Mouse (Mus musculus) intestine, embryonic 14.5 days (tissue): ENCODE data around the gene Zbtb8os. TPM values are rescaled to one million over a fixed set of nuclear protein-coding genes. Genes with fewer than 3 reads are reported as not detected.
A peak's percentile ranks its signal among the peaks of the same experiment; 100 is the strongest.

Experiments
- ATAC-seq: fragments of 200-750 bp; cut with Nextera tagmentation; replicated peaks from 2 replicates; pipeline ENCODE4 v1.8.0; 2017; ENCODE audit warnings: low read depth, moderate number of reproducible peaks, moderate TSS enrichment, moderate library complexity; ENCODE audit not compliant: low FRiP score, low TSS enrichment
- DNase-seq: peaks from one replicate; pipeline ENCODE4 v3.0.0-alpha.2; 2018; ENCODE audit warnings: low spot score
- H3K27ac ChIP-seq: fragments of 300-500 bp; sonication (generic); 2 replicates; pipeline ENCODE4 v1.5.1; 2014; ENCODE audit warnings: low read depth, mild to moderate bottlenecking, control low read depth
- H3K27me3 ChIP-seq: fragments of 300-500 bp; sonication (generic); replicated peaks from 2 replicates; pipeline ENCODE4 v1.6.1; 2014; ENCODE audit warnings: low read length, control low read depth; ENCODE audit not compliant: control insufficient read depth, insufficient read depth
- H3K36me3 ChIP-seq: fragments of 300-500 bp; sonication (generic); 2 replicates; pipeline ENCODE4 v1.6.1; 2014; ENCODE audit warnings: low read length, control low read depth; ENCODE audit not compliant: control insufficient read depth, insufficient read depth
- H3K4me1 ChIP-seq: fragments of 300-500 bp; sonication (generic); replicated peaks from 2 replicates; pipeline ENCODE4 v1.6.1; 2014; ENCODE audit warnings: low read length, control low read depth, mixed read lengths; ENCODE audit not compliant: control insufficient read depth, insufficient read depth
- H3K4me2 ChIP-seq: fragments of 300-500 bp; sonication (generic); 2 replicates; pipeline ENCODE4 v1.6.1; 2014; ENCODE audit warnings: low read length
- H3K4me3 ChIP-seq: fragments of 300-500 bp; sonication (generic); 2 replicates; pipeline ENCODE4 v1.5.1; 2014; ENCODE audit warnings: low read depth, low read length, control low read depth, mixed read lengths
- H3K9ac ChIP-seq: fragments of 300-500 bp; sonication (generic); 2 replicates; pipeline ENCODE4 v1.6.1; 2014; ENCODE audit warnings: mild to moderate bottlenecking, low read length
- H3K9me3 ChIP-seq: fragments of 300-500 bp; sonication (generic); 2 replicates; pipeline ENCODE4 v1.6.1; 2016; ENCODE audit warnings: low read length, control low read depth; ENCODE audit not compliant: control insufficient read depth
- WGBS: fragments of 180-500 bp; shearing (Covaris S2); extraction: QIAGEN DNeasy Blood & Tissue Kit; methylation state at CpG from one replicate; pipeline ENCODE4 v1.1.7; 2014; 5-methylcytosine and 5-hydroxymethylcytosine counted together
- polyA plus RNA-seq: library from polyadenylated mRNA; unstranded; fragments of >200 nt; fragmentation: Nextera tagmentation; extraction: Ambion mirVana; gene quantifications from 2 replicates; pipeline ENCODE4 v1.2.1, GENCODE M21; 2014

Gene Zbtb8os
- polyA plus RNA-seq, 1 experiment from 2014 or later: 51.3 TPM

- no peak for DNase-seq
- no peak for ATAC-seq
- no peak overlapping the region for H3K27ac ChIP-seq
- H3K9ac ChIP-seq: no peak overlapping the region
- 75% methylated on average over 5 of the region's 5 CpGs for WGBS
- no peaks in the 10 kb centered on the region for H3K36me3 ChIP-seq
- no peak overlapping the region for H3K4me2 ChIP-seq
- 0 out of 2 replicates have a peak, but pooled peaks cover 9% of the 10 kb centered on the region for H3K27me3 ChIP-seq
- no peak overlapping the region for H3K4me3 ChIP-seq
- H3K9me3 ChIP-seq: no peaks in the 10 kb centered on the region
- peaks cover 9% of the 10 kb centered on the region for H3K4me1 ChIP-seq
Observed at GRCm38 (mm10) chr4:129375821-129376220, 40.3 kb downstream of the Zbtb8os start.

GRCm38 (mm10) chr4:129376961-129377545 lies 41.6 kb downstream of the Zbtb8os start:
- 0% methylated on average over 55 of the region's 68 CpGs for WGBS
- ATAC-seq: peak; percentile 69

GRCm38 (mm10) chr4:129377601-129378390 lies 42.3 kb downstream of the Zbtb8os start, which contains the start of gene Zbtb8a:
Zbtb8a (minus strand) TSS chr4:129378116.
- Histone ChIP-seq H3K9me3 (no peaks in the 10 kb centered on the region), H3K4me1 (peaks cover 9% of the 10 kb centered on the region), H3K4me2 (peak within 1 kb of the TSS; percentile 85), H3K4me3 (peak within 1 kb of the TSS; percentile 57), H3K36me3 (no peaks in the 10 kb centered on the region), H3K27ac (peak within 1 kb of the TSS; percentile 74), H3K9ac (peak within 1 kb of the TSS; percentile 91), H3K27me3 (0 out of 2 replicates have a peak, but pooled peaks cover 9% of the 10 kb centered on the region)
- ATAC-seq: peak; percentile 56
- WGBS: 2% methylated on average over 65 of the region's 65 CpGs
- peak; percentile 84 for DNase-seq

More at GRCm38 (mm10) chr4:129376961-129377545, 41.6 kb downstream of the Zbtb8os start:
- Histone ChIP-seq H3K36me3 (no peaks in the 10 kb centered on the region), H3K4me3 (peak overlapping the region; percentile 57), H3K4me2 (peak overlapping the region; percentile 85), H3K9me3 (no peaks in the 10 kb centered on the region), H3K27ac (peak overlapping the region; percentile 74), H3K27me3 (0 out of 2 replicates have a peak, but pooled peaks cover 9% of the 10 kb centered on the region), H3K4me1 (peaks cover 9% of the 10 kb centered on the region), H3K9ac (peak overlapping the region; percentile 91)
- peak; percentile 87 for DNase-seq

GRCm38 (mm10) chr4:129379805-129380204 lies 44.3 kb downstream of the Zbtb8os start:
- Histone ChIP-seq H3K36me3 (no peaks in the 10 kb centered on the region), H3K4me2 (no peak overlapping the region), H3K9ac (no peak overlapping the region), H3K4me3 (no peak overlapping the region), H3K27ac (no peak overlapping the region), H3K4me1 (peaks cover 9% of the 10 kb centered on the region), H3K27me3 (0 out of 2 replicates have a peak, but pooled peaks cover 9% of the 10 kb centered on the region), H3K9me3 (no peaks in the 10 kb centered on the region)
- DNase-seq (no peak), ATAC-seq (no peak)
- 84% methylated on average over 3 of the region's 3 CpGs for WGBS

DNA sequence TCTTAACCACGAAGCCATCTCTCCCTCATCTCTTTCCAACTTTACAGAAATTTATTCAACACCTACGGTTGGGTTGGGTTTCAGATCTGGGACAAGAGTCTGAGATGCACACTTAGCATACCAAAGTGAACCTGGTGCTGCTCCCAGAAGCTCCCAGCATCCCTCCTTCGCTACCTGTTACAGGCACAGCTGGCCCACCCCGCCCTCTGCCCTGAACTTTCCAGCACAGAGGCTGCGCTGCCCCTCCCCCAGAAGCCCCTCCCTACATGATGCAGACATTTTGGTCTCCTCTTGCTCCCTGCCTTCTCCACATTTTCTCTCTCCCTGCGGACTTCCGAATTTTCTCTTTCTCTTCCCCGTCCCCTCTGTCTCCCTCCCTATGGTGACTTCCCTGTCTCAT lies 45.7 kb downstream of the Zbtb8os start:
- Histone ChIP-seq H3K27ac (no peak overlapping the region), H3K36me3 (no peaks in the 10 kb centered on the region), H3K9me3 (no peaks in the 10 kb centered on the region), H3K4me3 (no peak overlapping the region), H3K4me2 (no peak overlapping the region), H3K9ac (no peak overlapping the region), H3K27me3 (0 out of 2 replicates have a peak, but pooled peaks cover 9% of the 10 kb centered on the region), H3K4me1 (peaks cover 9% of the 10 kb centered on the region)
- WGBS: 73% methylated on average over 8 of the region's 8 CpGs
- no peak for DNase-seq
- ATAC-seq: no peak

DNA sequence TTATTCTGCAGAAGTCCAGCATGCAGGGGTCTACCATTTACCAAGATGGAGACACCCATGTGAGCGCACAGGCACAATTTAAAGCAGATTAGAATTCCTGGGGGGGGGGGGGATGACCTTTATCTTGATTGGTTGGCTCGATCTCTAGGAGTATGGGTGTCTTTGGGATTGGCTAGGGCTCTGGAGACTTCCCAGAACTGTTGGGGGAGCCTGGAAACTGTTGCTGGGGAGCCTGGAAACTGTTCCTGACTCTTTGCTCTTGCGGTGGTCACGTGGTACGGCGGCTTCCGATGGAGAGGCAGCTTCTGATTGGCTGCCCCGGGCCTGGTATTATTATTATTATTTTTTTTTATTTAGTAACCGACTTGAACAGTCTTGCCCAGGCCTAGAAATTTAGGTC lies 46.5 kb downstream of the Zbtb8os start:
- no peaks in the 10 kb centered on the region for H3K9me3 ChIP-seq
- H3K27ac ChIP-seq: no peak overlapping the region
- H3K4me3 ChIP-seq: no peak overlapping the region
- DNase-seq (no peak), ATAC-seq (no peak)
- 0 out of 2 replicates have a peak, but pooled peaks cover 5% of the 10 kb centered on the region for H3K27me3 ChIP-seq
- H3K36me3 ChIP-seq: no peaks in the 10 kb centered on the region
- peaks cover 9% of the 10 kb centered on the region for H3K4me1 ChIP-seq
- H3K4me2 ChIP-seq: no peak overlapping the region
- H3K9ac ChIP-seq: no peak overlapping the region
- 92% methylated on average over 9 of the region's 9 CpGs for WGBS

DNA sequence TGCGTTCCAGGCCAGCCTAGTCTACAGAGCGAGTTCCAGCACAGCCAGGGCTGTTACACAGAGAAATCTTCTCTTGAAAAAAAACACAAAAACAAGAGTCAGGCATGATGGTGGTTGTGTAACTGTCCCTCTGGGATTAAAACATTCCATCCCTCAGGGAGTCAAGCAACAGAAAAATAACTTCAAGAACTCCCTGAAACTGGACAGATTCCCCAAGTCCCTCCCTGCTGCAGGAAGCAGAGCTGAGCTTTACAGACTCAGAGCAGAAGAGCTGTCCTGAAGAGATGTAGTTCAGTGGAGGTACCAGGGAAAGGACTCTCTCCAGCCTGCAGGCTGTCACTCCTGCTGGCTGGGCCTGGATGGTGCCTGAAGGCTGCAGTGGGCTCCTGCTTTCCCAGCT lies 47.0 kb downstream of the Zbtb8os start:
- Histone ChIP-seq H3K4me2 (no peak overlapping the region), H3K4me1 (peaks cover 9% of the 10 kb centered on the region), H3K4me3 (no peak overlapping the region), H3K9me3 (no peaks in the 10 kb centered on the region), H3K36me3 (no peaks in the 10 kb centered on the region), H3K27me3 (0 out of 2 replicates have a peak, but pooled peaks cover 5% of the 10 kb centered on the region), H3K9ac (no peak overlapping the region), H3K27ac (no peak overlapping the region)
- no peak for DNase-seq
- WGBS: 92% methylated on average over 2 of the region's 2 CpGs
- ATAC-seq: no peak

GRCm38 (mm10) chr4:129383586-129383985 lies 48.1 kb downstream of the Zbtb8os start:
- ATAC-seq (no peak), DNase-seq (no peak)
- no peaks in the 10 kb centered on the region for H3K9me3 ChIP-seq
- WGBS: 95% methylated on average over 3 of the region's 3 CpGs
- H3K9ac ChIP-seq: no peak overlapping the region
- H3K4me2 ChIP-seq: no peak overlapping the region
- H3K27me3 ChIP-seq: 0 out of 2 replicates have a peak, but pooled peaks cover 5% of the 10 kb centered on the region
- no peaks in the 10 kb centered on the region for H3K36me3 ChIP-seq
- peaks cover 6% of the 10 kb centered on the region for H3K4me1 ChIP-seq
- H3K4me3 ChIP-seq: no peak overlapping the region
- H3K27ac ChIP-seq: no peak overlapping the region
